Mouse (Mus musculus) spleen, adult 12 weeks (tissue): ENCODE measurements around the gene Scyl1.
A peak's percentile ranks its signal among the peaks of the same experiment; 100 is the strongest.
"Not testable (repeated sequence)": the region's sequence is repeated elsewhere in the genome, so short reads cannot be mapped to it uniquely, and the experiment has no call there.

Experiments used
- DNase-seq: peaks from one replicate; pipeline ENCODE4 v3.0.0; 2022; ENCODE audit warnings: low spot score

The Scyl1 gene

DNA sequence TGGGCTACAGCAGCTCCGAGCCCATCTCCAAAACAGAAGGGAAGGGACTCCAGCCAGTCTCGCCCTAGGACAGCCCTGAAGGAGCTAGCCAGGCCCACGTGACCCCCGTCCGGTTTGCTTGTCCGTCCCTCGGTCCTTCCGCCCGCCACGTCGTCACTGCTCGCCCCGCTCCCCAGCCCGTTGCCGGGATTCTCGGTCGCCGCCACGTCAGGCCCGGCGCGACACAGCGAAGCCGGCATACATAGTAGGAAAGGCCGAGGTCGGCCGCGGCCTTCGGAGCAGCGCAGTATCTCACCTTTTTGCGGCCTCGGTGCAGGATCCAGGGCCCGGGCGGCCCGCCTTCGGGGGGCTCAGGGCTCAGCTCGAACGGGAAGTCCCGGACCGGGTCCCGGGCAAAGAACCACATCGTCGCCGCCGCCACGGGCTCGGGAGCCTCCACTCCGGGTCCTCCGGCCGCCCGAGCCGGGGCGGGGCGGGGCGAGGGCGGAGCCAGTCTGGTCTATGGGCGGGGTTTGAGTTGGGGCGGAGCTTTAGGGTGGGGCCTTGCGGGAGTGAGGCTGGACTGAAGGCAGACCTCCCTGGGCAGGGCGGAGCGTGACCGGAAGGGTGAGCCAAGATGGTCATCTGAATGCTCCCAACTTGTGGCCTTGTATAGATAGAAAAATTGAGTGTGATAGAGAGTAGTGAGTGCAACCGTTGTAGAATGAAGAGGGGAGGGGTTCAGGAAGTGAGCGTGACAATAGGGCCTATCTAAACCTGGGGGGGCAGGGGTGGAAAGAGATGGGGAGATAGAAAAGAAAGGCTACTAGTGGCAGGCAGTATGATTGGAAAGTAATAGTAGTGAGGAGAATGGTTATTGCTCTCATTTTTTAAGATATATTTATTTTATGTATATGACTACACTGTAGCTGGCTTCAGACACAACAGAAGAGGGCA, at the start of gene Scyl1:
TSS of gene Scyl1 (minus strand) at position 495 of the 936 bp plus-strand sequence.
- peak; percentile 96 for DNase-seq

DNA sequence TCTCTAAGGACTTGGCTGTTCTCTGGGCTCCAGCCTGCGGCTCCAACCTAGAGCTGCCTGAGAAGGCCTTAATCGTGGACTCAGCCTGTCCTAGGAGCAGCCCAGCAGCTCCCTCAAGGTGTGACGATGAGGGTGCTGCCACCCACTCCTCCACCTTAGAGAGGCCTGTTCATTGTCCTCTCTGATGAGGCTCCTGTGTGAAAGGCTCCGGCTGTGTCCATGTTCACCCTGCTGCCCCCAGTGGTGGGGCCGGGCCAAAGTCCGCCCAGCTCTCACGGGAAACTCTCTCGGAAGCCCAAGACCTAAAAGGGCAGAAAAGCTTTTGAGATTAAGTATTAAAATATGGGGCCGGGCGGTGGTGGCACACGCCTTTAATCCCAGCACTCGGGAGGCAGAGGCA, 48.3 kb upstream of the Scyl1 start:
- no peak for DNase-seq

DNA sequence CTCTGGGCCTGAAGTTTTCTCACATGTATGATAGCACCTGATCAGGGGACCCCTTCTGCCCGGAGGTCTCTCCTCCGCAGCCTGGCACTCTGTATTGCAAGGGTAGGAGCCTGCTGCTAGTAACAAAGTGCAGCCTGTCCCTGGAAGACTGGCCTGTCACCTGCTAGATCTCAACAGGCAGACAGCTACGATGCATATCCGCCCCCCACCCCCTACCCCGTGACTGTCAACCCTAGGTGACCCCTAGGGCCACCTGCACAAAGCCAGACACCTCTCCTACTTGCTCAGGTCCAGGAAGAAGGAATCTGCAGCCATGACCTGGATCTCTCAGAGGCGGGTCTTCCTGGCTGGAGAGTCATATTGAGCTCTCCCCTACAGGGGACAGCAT, 47.4 kb upstream of the Scyl1 start:
- DNase-seq = no peak

DNA sequence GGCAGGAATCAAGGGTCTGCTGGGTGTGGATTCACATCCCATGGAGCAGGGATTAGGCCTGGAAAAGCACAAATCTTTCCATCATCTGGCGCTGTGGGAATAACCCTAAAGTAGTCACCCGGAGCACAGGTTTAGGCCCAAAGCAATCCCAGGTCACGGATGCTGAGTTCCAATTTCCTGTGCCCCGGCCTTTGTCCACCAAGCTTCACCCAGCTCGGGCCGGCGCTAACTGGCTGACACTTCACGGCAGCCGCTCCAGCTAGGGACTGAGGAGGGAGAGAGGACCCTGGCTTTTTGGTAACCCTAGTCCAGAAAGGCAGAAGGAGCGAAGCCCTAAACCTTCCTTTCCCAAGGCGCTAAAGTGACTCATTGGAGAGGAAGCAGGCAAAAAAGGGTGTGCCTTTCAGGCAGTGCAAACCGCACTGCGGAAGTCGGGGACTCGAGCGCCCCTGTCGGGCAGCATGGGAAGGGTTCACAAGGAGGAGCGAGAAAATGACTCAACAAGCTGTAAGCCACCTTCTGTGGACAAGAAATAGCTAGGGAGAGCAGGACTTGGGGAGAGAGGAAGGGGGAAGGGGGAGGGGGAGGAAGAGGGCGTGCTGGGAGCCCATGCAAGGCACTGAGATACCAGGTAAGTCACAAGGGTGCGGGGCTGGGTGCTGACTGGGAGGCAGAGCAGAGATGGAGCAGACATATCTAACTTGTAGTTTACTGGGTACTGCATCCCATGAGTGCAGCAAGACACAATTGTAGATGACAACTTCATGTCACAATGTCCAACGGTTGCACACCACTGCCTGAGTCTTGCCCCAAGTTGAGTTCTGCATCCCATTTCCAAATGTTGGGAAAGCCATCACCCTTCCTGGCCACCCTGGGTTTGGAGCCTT, 46.7 kb upstream of the Scyl1 start:
- DNase-seq = peak; percentile 81

DNA sequence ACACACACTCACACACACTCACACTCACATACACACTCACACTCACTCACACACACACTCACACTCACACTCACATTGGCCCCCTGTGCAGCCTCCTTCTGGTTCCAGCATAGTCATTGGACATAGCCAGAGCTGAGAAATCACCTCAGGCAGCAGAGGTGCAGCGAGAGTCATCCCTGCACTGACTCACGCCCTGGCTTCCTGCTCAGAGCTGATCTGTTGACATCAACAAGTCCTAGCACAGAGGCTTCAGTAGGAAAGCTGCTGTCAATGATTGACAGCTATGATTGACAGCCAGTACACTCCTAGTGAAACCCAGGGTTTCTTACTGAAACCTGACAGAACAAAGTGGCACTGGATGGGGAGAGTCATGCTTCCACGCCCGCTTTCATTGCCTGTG, 44.7 kb upstream of the Scyl1 start:
- DNase-seq = no peak

DNA sequence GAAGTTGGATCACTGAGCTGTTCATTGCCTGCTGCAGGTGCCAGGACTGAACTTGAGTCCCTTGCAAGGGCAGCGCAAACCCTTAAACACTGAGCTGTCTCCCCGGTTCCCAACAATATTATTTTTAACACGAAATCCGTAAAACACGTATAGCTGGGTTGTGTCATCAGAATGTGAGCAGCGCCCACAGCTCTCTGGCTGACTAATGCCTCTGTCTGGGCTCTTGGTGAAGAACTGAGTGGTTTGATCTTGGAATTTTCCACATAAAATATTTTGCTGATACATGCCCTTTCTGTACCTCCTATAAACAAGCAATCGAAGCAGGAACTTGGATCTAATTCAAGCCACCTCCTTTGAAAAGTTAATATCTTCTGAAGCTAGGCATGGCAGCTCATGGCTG, 43.8 kb upstream of the Scyl1 start:
- DNase-seq = no peak

DNA sequence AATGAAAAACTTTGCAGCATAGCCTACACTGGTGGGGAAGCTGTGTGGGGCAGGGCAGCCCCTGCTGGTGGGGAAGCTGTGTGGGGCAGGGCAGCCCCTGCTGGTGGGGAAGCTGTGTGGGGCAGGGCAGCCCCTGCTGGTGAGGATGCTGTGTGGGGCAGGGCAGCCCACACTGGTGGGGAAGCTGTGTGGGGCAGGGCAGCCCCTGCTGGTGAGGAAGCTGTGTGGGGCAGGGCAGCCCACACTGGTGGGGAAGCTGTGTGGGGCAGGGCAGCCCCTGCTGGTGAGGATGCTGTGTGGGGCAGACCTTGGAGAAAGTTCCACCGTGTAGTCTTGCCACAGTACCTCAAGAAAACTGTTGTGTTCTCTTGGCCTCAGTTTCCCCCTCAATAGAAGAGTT, 42.8 kb upstream of the Scyl1 start:
- not testable (repeated sequence) for DNase-seq

DNA sequence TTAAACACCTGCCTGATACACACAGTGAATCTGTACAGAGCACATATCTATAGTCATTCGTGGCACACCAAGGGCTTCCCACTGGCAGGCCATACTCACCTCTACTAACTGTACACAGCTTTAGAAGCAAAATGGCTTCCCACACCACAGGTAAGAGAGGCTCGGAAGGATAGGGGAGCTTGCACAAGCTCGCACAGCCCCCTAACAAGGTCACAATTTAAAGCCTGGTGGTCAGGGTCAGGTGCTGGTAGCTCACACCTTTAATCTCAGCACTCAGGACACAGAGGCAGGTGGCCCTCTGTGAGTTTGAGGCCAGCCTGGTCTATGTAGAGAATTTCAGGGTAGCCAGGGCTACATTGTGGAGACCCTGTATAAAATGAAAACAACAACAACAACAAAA, 42.3 kb upstream of the Scyl1 start:
- DNase-seq = no peak

DNA sequence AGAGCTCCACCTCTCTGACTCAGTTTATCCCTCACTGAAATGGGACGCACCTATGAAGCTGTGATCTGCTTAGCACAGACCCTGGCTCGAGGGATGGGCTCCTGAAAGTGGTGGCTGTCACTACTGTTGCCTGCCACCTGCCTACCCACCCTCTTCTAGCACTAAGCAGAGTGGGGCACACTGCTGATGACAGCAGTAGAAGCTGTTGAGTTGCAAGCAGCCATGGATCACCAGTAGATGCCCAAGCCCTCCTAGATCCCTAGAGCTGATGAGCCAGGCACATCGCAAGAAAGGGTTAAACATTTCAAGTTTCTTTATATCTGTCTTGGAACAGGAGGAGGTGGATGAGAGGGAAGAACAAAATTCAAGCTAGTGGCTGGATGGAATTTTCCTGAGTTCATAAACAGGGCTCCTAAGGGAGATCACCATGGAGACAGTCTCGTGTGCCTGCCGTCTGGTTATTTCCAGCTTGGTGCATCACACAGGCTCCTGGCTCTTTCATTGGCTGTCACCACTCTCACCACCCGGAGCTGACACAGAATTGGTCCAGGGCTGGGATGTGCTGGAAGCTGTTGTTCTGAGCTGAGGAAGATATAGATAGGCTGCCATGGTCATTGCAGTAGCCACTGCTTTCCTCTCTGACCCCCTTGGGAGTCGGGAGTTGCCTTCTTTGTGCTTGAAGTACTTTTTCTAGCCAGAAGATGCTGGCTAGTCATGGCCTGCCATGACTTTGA, 40.7 kb upstream of the Scyl1 start:
- DNase-seq = no peak

DNA sequence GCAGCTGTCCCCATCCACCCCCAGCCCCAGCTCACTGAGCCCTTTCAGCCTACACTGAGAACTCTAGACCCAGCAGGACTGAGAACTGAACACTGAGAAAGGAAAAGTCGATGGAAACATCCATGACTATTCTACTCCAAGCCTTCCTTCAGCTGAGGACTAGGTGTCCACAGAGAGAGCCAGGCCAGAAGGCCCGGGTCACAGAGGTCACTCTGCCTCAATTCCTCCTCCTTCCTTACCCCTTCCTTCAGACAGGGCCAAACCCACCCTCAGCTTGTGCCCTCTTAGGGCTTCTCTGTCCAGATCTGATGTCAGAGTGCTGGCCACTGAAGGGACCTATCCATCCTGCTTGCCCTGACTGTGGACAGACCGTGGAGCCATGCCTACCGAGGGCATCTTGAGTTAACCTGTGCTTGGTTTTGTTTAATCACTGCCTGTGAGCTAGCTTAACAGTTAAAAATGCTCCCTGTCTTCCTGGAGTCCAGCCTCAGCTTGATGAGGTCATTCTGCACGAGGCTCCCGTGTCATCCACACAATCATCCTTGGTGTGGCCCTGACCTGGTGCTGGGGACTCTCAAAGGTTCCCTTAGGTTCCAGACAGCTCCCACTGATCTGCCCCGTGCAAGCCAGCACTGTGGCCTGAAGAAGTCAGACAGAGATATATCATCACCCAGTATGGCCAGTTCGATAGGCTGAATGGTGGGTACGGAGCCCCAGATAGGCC, 39.8 kb upstream of the Scyl1 start:
- DNase-seq = no peak

DNA sequence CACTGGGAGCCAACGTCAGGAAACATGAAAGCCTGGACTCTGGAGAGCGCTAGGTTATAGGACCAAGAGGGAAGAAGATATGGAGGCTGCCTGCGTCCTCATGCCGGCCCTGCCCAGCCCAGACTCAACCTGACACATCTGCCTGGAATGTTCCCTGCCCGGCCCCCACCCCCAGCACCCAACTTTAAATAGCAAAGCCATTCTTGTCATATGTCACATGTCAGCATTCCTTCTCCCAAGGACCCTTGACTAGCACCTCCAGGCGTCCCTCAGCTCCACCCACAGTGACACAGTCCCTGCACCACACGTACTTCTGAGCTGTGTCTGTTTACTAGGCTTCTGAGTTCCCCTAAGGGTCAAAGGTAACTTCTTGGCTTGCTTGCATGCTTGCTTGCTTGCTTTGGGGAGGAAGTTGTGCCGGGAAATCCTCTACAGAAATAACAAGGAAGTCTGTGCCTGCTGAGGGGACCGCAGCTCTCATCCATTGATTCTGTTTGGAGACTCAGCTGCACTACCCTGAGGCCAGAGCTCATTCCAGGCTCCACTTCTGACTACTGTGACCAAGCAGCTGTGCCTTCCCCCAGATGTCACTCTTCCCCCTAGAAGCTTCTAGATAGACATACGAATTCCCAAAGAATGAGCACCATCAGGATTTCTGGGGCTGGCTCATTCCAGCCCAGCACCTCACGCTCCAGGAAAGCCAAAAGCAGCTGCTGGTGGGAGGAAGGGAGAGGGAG, 39.1 kb upstream of the Scyl1 start:
- no peak for DNase-seq

DNA sequence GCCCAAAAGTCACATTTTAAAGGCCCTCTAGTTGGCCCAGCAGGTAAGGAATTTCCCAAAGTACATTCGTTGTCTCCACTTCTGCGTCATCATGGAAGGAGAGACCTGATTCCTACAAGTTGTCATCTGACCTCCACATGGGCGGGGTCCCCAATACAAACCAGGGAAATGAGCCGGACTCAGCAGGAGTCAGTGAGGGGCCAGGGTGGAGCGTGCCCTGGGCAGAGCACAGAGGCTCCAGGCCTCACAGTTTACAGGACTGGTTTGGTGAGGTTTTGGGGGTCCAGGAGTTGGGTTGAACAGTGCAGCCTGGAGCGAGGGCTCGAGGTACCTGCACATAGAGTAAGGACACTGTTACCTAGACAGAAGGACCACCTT, 38.5 kb upstream of the Scyl1 start:
- DNase-seq = no peak

DNA sequence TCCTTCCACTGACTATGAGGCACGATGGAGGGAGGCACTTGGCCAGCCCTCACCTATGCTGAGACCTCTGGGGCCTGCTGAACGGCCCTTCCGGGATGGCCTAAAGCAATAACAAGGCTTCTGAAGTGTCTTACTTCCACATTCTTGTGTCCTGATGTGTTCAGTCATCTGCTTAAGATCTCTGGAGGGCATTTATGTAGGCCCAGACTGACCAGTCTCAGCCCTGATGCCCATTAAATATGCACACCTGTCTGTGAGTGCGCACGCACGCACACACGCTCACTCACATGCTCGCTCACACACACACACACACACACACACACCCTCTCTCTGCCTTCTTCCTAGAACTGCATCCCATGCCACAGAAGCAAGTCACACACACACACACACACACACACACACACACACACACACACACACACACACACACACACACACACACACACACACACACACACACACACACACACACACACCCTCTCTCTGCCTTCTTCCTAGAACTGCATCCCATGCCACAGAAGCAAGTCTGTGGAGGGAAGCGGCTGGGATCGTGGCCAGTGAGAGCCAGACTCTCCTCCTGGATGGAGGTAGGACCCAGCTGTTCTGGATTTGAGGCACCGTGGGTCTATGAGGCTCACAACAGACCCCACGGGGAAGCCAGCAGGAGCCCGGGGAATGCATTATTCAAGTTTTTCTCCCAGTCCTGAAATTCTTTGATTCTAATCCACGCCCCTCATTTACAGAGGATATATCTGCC, 37.9 kb upstream of the Scyl1 start:
- no peak for DNase-seq

DNA sequence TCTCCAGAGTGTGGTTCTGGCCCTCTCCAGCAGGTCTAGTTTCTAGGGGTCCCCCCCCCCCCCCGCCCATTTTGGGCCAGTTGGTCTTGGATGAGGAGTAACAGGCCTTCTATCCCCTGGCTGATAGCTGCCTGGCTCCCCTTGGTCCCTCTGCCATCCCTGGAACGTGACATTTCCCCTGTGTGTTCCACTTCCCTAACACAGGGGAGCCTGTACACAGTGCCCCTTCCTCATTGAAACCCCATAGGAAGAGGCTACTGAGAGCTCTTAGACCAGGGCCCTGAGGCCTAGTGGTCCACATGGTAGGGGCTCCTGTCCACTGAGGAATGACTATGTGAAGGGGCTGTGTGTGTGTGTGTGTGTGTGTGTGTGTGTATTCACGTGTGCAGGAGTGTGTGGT, 36.5 kb upstream of the Scyl1 start:
- DNase-seq = no peak

DNA sequence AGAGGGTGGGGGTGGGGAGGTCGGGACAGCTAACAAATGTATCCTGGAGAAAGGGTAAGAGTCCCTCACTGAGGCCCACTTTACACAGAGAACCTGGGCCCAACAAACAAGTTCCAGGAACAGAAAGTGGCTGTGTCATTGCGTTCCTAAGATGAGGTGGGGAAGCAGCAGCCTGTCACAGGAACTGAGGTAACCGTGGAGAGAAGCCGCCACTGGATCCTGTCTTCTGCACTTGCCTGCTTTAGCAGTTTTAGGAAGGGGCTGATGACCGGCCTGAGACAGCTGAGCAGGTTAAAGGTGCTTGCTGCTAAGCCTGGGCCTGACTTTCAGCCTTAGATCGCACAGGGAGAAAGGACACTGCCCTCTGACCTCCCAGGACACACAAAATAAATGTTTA, 35.6 kb upstream of the Scyl1 start:
- no peak for DNase-seq

DNA sequence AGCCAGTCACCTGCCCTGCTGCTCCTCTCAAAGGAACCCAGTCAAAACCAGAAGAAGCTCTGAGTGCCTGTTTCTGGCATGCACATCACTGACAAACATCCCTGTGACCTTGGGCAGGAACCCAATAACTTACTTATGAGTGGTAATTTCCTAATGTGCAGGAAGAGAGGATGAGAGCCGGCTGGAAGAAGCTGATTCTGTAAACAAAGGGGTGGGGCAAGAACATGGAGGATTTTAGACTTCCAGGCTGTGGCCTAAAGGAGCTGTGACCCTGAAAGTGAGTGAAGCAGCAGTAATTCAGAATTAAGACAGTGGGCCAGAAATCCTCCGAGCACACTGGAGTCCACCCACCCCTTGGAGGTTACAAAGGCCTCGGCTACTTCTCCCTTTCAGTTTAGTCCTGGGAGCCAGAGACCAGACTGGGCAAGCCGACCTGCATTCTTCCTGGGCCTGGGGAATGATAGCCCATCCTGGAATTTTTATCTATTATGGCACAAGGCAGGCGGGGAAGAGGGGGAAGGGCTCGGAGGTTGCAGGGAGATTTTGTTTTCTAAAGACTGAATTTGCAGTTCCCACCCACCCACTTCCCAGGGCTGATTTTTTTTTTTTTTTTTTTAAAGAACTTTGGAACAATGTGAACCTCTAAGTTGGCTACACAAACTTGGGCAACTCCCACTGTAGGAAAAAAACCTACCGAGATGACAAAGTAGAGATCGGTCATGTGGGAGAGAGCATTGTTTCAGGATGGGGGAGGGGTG, 35.0 kb upstream of the Scyl1 start:
- no peak for DNase-seq

DNA sequence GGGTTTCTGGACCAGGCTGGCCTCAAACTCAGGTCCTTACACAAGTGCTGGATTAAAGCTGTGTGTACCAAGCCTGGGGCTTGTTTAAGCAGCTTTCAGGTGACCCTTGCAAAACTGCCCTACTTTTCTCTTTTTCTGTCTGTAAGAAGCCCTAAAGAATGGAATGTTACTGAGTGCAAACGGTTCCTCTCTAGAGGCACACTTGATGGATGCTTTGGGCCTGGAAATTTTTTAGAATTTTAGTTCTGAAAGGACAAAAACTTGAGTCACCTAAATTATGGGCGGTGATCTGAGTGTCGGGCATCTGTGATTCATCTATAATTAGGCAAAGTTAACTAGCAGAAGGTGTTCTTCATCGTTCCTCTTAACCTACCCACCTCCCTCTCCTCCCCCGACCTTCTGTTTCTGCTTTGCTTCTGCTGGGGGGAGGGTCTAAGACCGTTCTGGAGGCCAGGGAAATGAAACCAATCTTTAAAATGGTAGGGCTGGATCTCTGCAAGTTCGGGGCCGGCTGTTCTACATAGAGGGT, 33.2 kb upstream of the Scyl1 start:
- DNase-seq = no peak

DNA sequence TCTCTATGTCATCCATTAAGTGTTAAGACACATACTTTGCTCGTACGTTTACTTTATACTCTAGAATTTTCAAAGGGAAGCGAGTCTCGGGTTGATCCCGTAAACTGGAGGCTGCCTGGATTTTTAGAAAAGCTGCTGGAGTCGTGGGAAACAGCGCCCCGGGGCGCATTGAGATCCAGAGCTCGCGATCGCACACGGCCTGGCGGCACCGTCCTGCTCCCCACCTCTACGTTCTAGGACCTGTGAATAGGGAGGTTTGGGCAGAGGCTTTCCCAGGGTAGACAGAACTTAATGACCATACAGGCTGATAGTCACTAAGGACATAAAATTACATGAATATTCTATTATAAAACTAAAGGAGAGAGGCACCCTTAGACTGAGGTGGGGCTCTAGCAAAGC, 32.7 kb upstream of the Scyl1 start:
- DNase-seq = no peak
